Mouse (Mus musculus): ENCODE results near the gene Ccdc155. TPM values are rescaled to one million over a fixed set of nuclear protein-coding genes. Genes with fewer than 3 reads are reported as not detected.

Gene Ccdc155
- polyA plus RNA-seq, 1 experiment, result not detected

GRCm38 (mm10) chr7:45229459-45230203, 24.9 kb upstream of the Ccdc155 start:
- Histone ChIP-seq H3K36me3 (ENCODE audit: control insufficient read depth, insufficient read depth) (peaks cover 26% of the 10 kb centered on the region), H3ac (ENCODE audit: control insufficient read depth, insufficient read length, low read depth) (no peak overlapping the region), H3K79me3 (ENCODE audit: low read depth) (no peaks in the 10 kb centered on the region), H3K27me3 (ENCODE audit: control insufficient read depth, insufficient read depth, insufficient read length) (no peaks in the 10 kb centered on the region), H3K4me3 (ENCODE audit: insufficient read depth, poor library complexity, severe bottlenecking) (no peak overlapping the region), H3K79me2 (ENCODE audit: control insufficient read depth, insufficient read depth) (no peaks in the 10 kb centered on the region)
- no peak for TF ChIP-seq CTCF (IDR thresholded peaks at IDR 0.05; ENCODE audit: control insufficient read depth, insufficient read depth, insufficient read length)
- TF ChIP-seq FOSL1 (IDR thresholded peaks at IDR 0.05; ENCODE audit: insufficient read depth, low read length, poor library complexity, severe bottlenecking), result no peak
- no peak for TF ChIP-seq USF1 (IDR thresholded peaks at IDR 0.05; ENCODE audit: low read depth)
- TF ChIP-seq MYOG (IDR thresholded peaks at IDR 0.05; ENCODE audit: control insufficient read depth, extremely low read depth, insufficient read length), result no peak
- no peak for TF ChIP-seq CEBPB (IDR thresholded peaks at IDR 0.05; ENCODE audit: low read depth)
- no peak for TF ChIP-seq MYOD1 (IDR thresholded peaks at IDR 0.05; ENCODE audit: control insufficient read depth, insufficient read length, low read depth)
- TF ChIP-seq MAX (IDR thresholded peaks at IDR 0.05), result no peak

- TF ChIP-seq USF1 (IDR thresholded peaks at IDR 0.05; ENCODE audit: low read depth), result no peak
- Histone ChIP-seq H3ac (ENCODE audit: control insufficient read depth, insufficient read length, low read depth) (no peak overlapping the region), H3K79me2 (ENCODE audit: control insufficient read depth, insufficient read depth) (no peaks in the 10 kb centered on the region), H3K4me3 (ENCODE audit: insufficient read depth, poor library complexity, severe bottlenecking) (no peak overlapping the region), H3K27me3 (ENCODE audit: control insufficient read depth, insufficient read depth, insufficient read length) (no peaks in the 10 kb centered on the region), H3K79me3 (ENCODE audit: low read depth) (no peaks in the 10 kb centered on the region), H3K36me3 (ENCODE audit: control insufficient read depth, insufficient read depth) (peaks cover 26% of the 10 kb centered on the region)
Measured at GRCm38 (mm10) chr7:45229046-45229445, 24.4 kb upstream of the Ccdc155 start.

- Histone ChIP-seq H3K27me3 (ENCODE audit: control insufficient read depth, insufficient read depth, insufficient read length) (no peaks in the 10 kb centered on the region), H3K79me2 (ENCODE audit: control insufficient read depth, insufficient read depth) (no peaks in the 10 kb centered on the region), H3K36me3 (ENCODE audit: control insufficient read depth, insufficient read depth) (peaks cover 26% of the 10 kb centered on the region), H3K4me3 (ENCODE audit: insufficient read depth, poor library complexity, severe bottlenecking) (no peak overlapping the region), H3ac (ENCODE audit: control insufficient read depth, insufficient read length, low read depth) (no peak overlapping the region), H3K79me3 (ENCODE audit: low read depth) (no peaks in the 10 kb centered on the region)
- TF ChIP-seq MYOD1 (IDR thresholded peaks at IDR 0.05; ENCODE audit: control insufficient read depth, insufficient read length, low read depth) (no peak), MYOG (IDR thresholded peaks at IDR 0.05; ENCODE audit: control insufficient read depth, extremely low read depth, insufficient read length) (no peak), MAX (IDR thresholded peaks at IDR 0.05) (no peak)
Measured at GRCm38 (mm10) chr7:45228548-45228947, 23.9 kb upstream of the Ccdc155 start.

GRCm38 (mm10) chr7:45226421-45226820, 21.7 kb upstream of the Ccdc155 start:
- H3ac ChIP-seq (ENCODE audit: control insufficient read depth, insufficient read length, low read depth), result no peak overlapping the region
- H3K27me3 ChIP-seq (ENCODE audit: control insufficient read depth, insufficient read depth, insufficient read length), result no peaks in the 10 kb centered on the region
- peaks cover 20% of the 10 kb centered on the region for H3K36me3 ChIP-seq (ENCODE audit: control insufficient read depth, insufficient read depth)
- no peaks in the 10 kb centered on the region for H3K79me2 ChIP-seq (ENCODE audit: control insufficient read depth, insufficient read depth)
- no peaks in the 10 kb centered on the region for H3K79me3 ChIP-seq (ENCODE audit: low read depth)
- no peak overlapping the region for H3K4me3 ChIP-seq (ENCODE audit: insufficient read depth, poor library complexity, severe bottlenecking)
- no peak for TF ChIP-seq MYOG (IDR thresholded peaks at IDR 0.05; ENCODE audit: control insufficient read depth, extremely low read depth, insufficient read length)
- TF ChIP-seq USF1 (IDR thresholded peaks at IDR 0.05; ENCODE audit: low read depth), result no peak
- TF ChIP-seq CTCF (IDR thresholded peaks at IDR 0.05; ENCODE audit: control insufficient read depth, insufficient read depth, insufficient read length), result no peak
- TF ChIP-seq FOSL1 (IDR thresholded peaks at IDR 0.05; ENCODE audit: insufficient read depth, low read length, poor library complexity, severe bottlenecking), result no peak
- TF ChIP-seq MAX (IDR thresholded peaks at IDR 0.05), result no peak
- no peak for TF ChIP-seq CEBPB (IDR thresholded peaks at IDR 0.05; ENCODE audit: low read depth)
- no peak for TF ChIP-seq MYOD1 (IDR thresholded peaks at IDR 0.05; ENCODE audit: control insufficient read depth, insufficient read length, low read depth)

- H3K79me2 ChIP-seq (ENCODE audit: control insufficient read depth, insufficient read depth), result no peaks in the 10 kb centered on the region
- no peaks in the 10 kb centered on the region for H3K27me3 ChIP-seq (ENCODE audit: control insufficient read depth, insufficient read depth, insufficient read length)
- no peaks in the 10 kb centered on the region for H3K79me3 ChIP-seq (ENCODE audit: low read depth)
- no peak overlapping the region for H3K4me3 ChIP-seq (ENCODE audit: insufficient read depth, poor library complexity, severe bottlenecking)
- H3K36me3 ChIP-seq (ENCODE audit: control insufficient read depth, insufficient read depth), result peaks cover 20% of the 10 kb centered on the region
- TF ChIP-seq CEBPB (IDR thresholded peaks at IDR 0.05; ENCODE audit: low read depth), result no peak
- no peak for TF ChIP-seq CTCF (IDR thresholded peaks at IDR 0.05; ENCODE audit: control insufficient read depth, insufficient read depth, insufficient read length)
- TF ChIP-seq MYOD1 (IDR thresholded peaks at IDR 0.05; ENCODE audit: control insufficient read depth, insufficient read length, low read depth), result no peak
- TF ChIP-seq MAX (IDR thresholded peaks at IDR 0.05), result no peak
- TF ChIP-seq USF1 (IDR thresholded peaks at IDR 0.05; ENCODE audit: low read depth), result no peak
- no peak for TF ChIP-seq FOSL1 (IDR thresholded peaks at IDR 0.05; ENCODE audit: insufficient read depth, low read length, poor library complexity, severe bottlenecking)
- no peak for TF ChIP-seq MYOG (IDR thresholded peaks at IDR 0.05; ENCODE audit: control insufficient read depth, extremely low read depth, insufficient read length)
- H3ac ChIP-seq (ENCODE audit: control insufficient read depth, insufficient read length, low read depth), result no peak overlapping the region
Measured at GRCm38 (mm10) chr7:45224826-45225225, 20.1 kb upstream of the Ccdc155 start.

- TF ChIP-seq MYOD1 (IDR thresholded peaks at IDR 0.05; ENCODE audit: control insufficient read depth, insufficient read length, low read depth) (no peak), CEBPB (IDR thresholded peaks at IDR 0.05; ENCODE audit: low read depth) (no peak), USF1 (IDR thresholded peaks at IDR 0.05; ENCODE audit: low read depth) (no peak), MAX (IDR thresholded peaks at IDR 0.05) (no peak), MYOG (IDR thresholded peaks at IDR 0.05; ENCODE audit: control insufficient read depth, extremely low read depth, insufficient read length) (no peak), FOSL1 (IDR thresholded peaks at IDR 0.05; ENCODE audit: insufficient read depth, low read length, poor library complexity, severe bottlenecking) (no peak), CTCF (IDR thresholded peaks at IDR 0.05; ENCODE audit: control insufficient read depth, insufficient read depth, insufficient read length) (no peak)
- no peak overlapping the region for H3ac ChIP-seq (ENCODE audit: control insufficient read depth, insufficient read length, low read depth)
- peaks cover 2% of the 10 kb centered on the region for H3K79me3 ChIP-seq (ENCODE audit: low read depth)
- H3K27me3 ChIP-seq (ENCODE audit: control insufficient read depth, insufficient read depth, insufficient read length), result no peaks in the 10 kb centered on the region
- H3K79me2 ChIP-seq (ENCODE audit: control insufficient read depth, insufficient read depth), result peaks cover 8% of the 10 kb centered on the region
- peaks cover 4% of the 10 kb centered on the region for H3K36me3 ChIP-seq (ENCODE audit: control insufficient read depth, insufficient read depth)
- no peak overlapping the region for H3K4me3 ChIP-seq (ENCODE audit: insufficient read depth, poor library complexity, severe bottlenecking)
Measured at GRCm38 (mm10) chr7:45221680-45222079, 17.0 kb upstream of the Ccdc155 start.

Measured in C2C12 (cell line).